In the genomic region with DNA sequence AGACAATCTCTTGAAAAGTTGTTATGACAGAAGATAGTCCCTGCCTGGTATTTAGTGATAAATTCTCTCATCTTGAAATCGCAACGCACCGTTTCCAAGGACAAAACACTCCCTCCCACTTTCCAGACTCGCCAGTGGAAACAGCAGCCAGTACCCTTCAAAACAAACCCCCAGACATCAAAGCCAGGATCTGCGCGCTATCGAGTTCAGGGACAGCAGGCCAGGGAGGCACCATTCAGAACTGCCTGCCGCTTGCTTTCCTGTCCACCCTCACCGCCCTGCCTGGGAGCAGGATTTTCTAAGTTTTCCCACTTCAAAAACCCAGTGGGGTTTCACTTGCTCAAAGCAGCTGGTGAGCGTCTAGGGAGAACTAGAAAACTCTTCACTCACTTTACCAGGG, we compare ENCODE assay signal across 13 mouse cellular contexts. TPM values are rescaled to one million over a fixed set of nuclear protein-coding genes. Genes with fewer than 3 reads are reported as not detected.
DNase-seq lines count a peak whose midpoint lies in the region; ATAC-seq and TF ChIP-seq lines count a peak whose summit lies in the region.
"Had no signal": no experiment of that assay in that cellular context is flagged by ENCODE, and none has a peak within 500 bp of the region (broad histone marks: within the 10 kb centered on the region; RNA-seq: fewer than 3 reads in every experiment).

No protein-coding gene starts in this region.

- WGBS in heart, postnatal 0 days: 17% methylated on average over 10 of the region's 10 CpGs
- 28% methylated on average over 10 of the region's 10 CpGs for WGBS in neural tube, embryonic 15.5 days
- 9% methylated on average over 10 of the region's 10 CpGs for WGBS in forebrain, postnatal 0 days

- DNase-seq in heart, postnatal 0 days (ENCODE audit: low spot score): no peak
- DNase-seq in heart, adult 8-10 months (ENCODE audit: low spot score): no peak
- no peak for DNase-seq in neural tube, embryonic 10.5 days (ENCODE audit: extremely low spot score, low spot score)
- peak; percentile 40 for DNase-seq in adrenal gland, postnatal 10 days
- peak; percentile 6 for DNase-seq in forebrain, postnatal 0 days
- no peak for DNase-seq in cerebellum, adult 18-20 months
- no peak for DNase-seq in left cerebral cortex, postnatal 36 days (ENCODE audit: low spot score in 2 of 2)
- DNase-seq: lung, postnatal 10 days had no signal

- ATAC-seq in heart, postnatal 0 days (ENCODE audit: insufficient read depth, low read depth): no peak
- no peak for ATAC-seq in neural tube, embryonic 15.5 days (ENCODE audit: low FRiP score)
- ATAC-seq in forebrain, postnatal 0 days: no peak
- ATAC-seq: intestine, embryonic 15.5 days; liver, embryonic 12.5 days had no signal

- no peak overlapping the region for H3K27ac ChIP-seq in heart, postnatal 0 days (ENCODE audit: low read depth)
- peak overlapping the region; percentile 34 for H3K27ac ChIP-seq in neural tube, embryonic 15.5 days (replicated peaks)
- H3K27ac ChIP-seq in forebrain, postnatal 0 days (ENCODE audit: low read depth, low read length): no peak overlapping the region
- H3K27ac ChIP-seq: embryonic facial prominence, embryonic 12.5 days; intestine, embryonic 15.5 days; liver, embryonic 12.5 days; midbrain, embryonic 12.5 days had no signal

- H3K4me2 ChIP-seq in heart, postnatal 0 days (ENCODE audit: low read depth, low read length): peak overlapping the region; percentile 20; the same call in 1 of the 2 replicates
- peak overlapping the region; percentile 26 for H3K4me2 ChIP-seq in neural tube, embryonic 15.5 days
- peak overlapping the region; percentile 13; the same call in 1 of the 2 replicates for H3K4me2 ChIP-seq in forebrain, postnatal 0 days (ENCODE audit: low read depth)
- H3K4me2 ChIP-seq: embryonic facial prominence, embryonic 12.5 days; intestine, embryonic 15.5 days; liver, embryonic 12.5 days; midbrain, embryonic 12.5 days had no signal

- no peaks in the 10 kb centered on the region for H3K4me1 ChIP-seq in heart, postnatal 0 days (ENCODE audit: control insufficient read depth, insufficient read depth)
- H3K4me1 ChIP-seq in neural tube, embryonic 15.5 days: peaks cover 8% of the 10 kb centered on the region
- H3K4me1 ChIP-seq in forebrain, postnatal 0 days (ENCODE audit: insufficient read depth): no peaks in the 10 kb centered on the region; the same call in 1 of the 2 replicates
- H3K4me1 ChIP-seq: embryonic facial prominence, embryonic 12.5 days; intestine, embryonic 15.5 days; liver, embryonic 12.5 days had no signal

- no peak overlapping the region for H3K4me3 ChIP-seq in heart, postnatal 0 days (ENCODE audit: low read depth, low read length)
- no peak overlapping the region for H3K4me3 ChIP-seq in neural tube, embryonic 15.5 days (replicated peaks)
- H3K4me3 ChIP-seq in forebrain, postnatal 0 days (ENCODE audit: low read depth, low read length): no peak overlapping the region
- H3K4me3 ChIP-seq: embryonic facial prominence, embryonic 12.5 days; intestine, embryonic 15.5 days; liver, embryonic 12.5 days; midbrain, embryonic 12.5 days had no signal

- intact Hi-C loops in left cerebral cortex, postnatal 36 days (cut with DNase I): no loop called here

- no peak for TF ChIP-seq EP300 in heart, postnatal 0 days (IDR thresholded peaks at IDR 0.05; ENCODE audit: low read depth)

- TF ChIP-seq CTCF in heart, postnatal 0 days (IDR thresholded peaks at IDR 0.05; ENCODE audit: low read depth): no peak
- no peak for TF ChIP-seq CTCF in forebrain, postnatal 0 days (IDR thresholded peaks at IDR 0.05; ENCODE audit: low read depth)

- no peaks in the 10 kb centered on the region for H3K9me3 ChIP-seq in heart, postnatal 0 days (replicated peaks; ENCODE audit: control insufficient read depth, low read length)
- no peaks in the 10 kb centered on the region for H3K9me3 ChIP-seq in neural tube, embryonic 15.5 days (replicated peaks)
- H3K9me3 ChIP-seq in forebrain, postnatal 0 days (ENCODE audit: low read length): no peaks in the 10 kb centered on the region
- H3K9me3 ChIP-seq: embryonic facial prominence, embryonic 12.5 days; intestine, embryonic 15.5 days; liver, embryonic 12.5 days; midbrain, embryonic 12.5 days had no signal

- no peak overlapping the region for H3K9ac ChIP-seq in heart, postnatal 0 days (replicated peaks; ENCODE audit: low read depth, low read length)
- H3K9ac ChIP-seq in neural tube, embryonic 15.5 days (replicated peaks): no peak overlapping the region
- no peak overlapping the region for H3K9ac ChIP-seq in forebrain, postnatal 0 days
- H3K9ac ChIP-seq: embryonic facial prominence, embryonic 12.5 days; intestine, embryonic 15.5 days; liver, embryonic 12.5 days; midbrain, embryonic 12.5 days had no signal

- no peaks in the 10 kb centered on the region for H3K27me3 ChIP-seq in heart, postnatal 0 days (ENCODE audit: control insufficient read depth, insufficient read depth, low read length)
- no peaks in the 10 kb centered on the region for H3K27me3 ChIP-seq in neural tube, embryonic 15.5 days (replicated peaks)
- H3K27me3 ChIP-seq in forebrain, postnatal 0 days (ENCODE audit: insufficient read depth, low read length): no peaks in the 10 kb centered on the region
- H3K27me3 ChIP-seq: embryonic facial prominence, embryonic 12.5 days; intestine, embryonic 15.5 days; liver, embryonic 12.5 days; midbrain, embryonic 12.5 days had no signal

- no peaks in the 10 kb centered on the region for H3K36me3 ChIP-seq in heart, postnatal 0 days (replicated peaks; ENCODE audit: control insufficient read depth, insufficient read depth, low read length)
- no peaks in the 10 kb centered on the region for H3K36me3 ChIP-seq in neural tube, embryonic 15.5 days
- H3K36me3 ChIP-seq in forebrain, postnatal 0 days (ENCODE audit: insufficient read depth): no peaks in the 10 kb centered on the region
- H3K36me3 ChIP-seq: embryonic facial prominence, embryonic 12.5 days; intestine, embryonic 15.5 days; liver, embryonic 12.5 days; midbrain, embryonic 12.5 days had no signal

RNA-seq across cellular contexts. Expression of a gene that starts 44.6 kb away (rescaled TPM):
- 32.0 and 39.1 TPM in 2 replicates for total RNA-seq in heart, postnatal 0 days (2014; rRNA removed; ENCODE audit: low replicate concordance)
- 11.8 and 12.3 TPM in 2 replicates for polyA plus RNA-seq in heart, postnatal 0 days (2015; fragmentation: Nextera tagmentation; extraction: Ambion mirVana)
- 10 to 100 TPM; 69.6 to 80.3 (median 73.2) TPM for total RNA-seq in heart, adult 8-10 months (2022)
- polyA plus RNA-seq in neural tube, embryonic 15.5 days (2015; fragmentation: Nextera tagmentation; extraction: Ambion mirVana): 14.7 and 14.8 TPM in 2 replicates
- 10 to 100 TPM; 37.5 to 40.7 TPM for total RNA-seq in adrenal gland, postnatal 10 days (2021)
- 8.5 and 11.6 TPM in 2 replicates for total RNA-seq in forebrain, postnatal 0 days (2014; rRNA removed)
- 6.4 and 10.1 TPM in 2 replicates for polyA plus RNA-seq in forebrain, postnatal 0 days (2015; fragmentation: Nextera tagmentation; extraction: Ambion mirVana)
- total RNA-seq in left cerebral cortex, postnatal 36 days (2021): 10 to 100 TPM; 30.5 to 41.9 TPM

Comparison
In these comparisons a context has a peak if more than half of its experiments do, and no peak if none do; other contexts are left out.
1. DNase-seq: peak in adrenal gland, postnatal 10 days (single experiment) and forebrain, postnatal 0 days (single experiment); none in heart, postnatal 0 days (single experiment), heart, adult 8-10 months (single experiment), neural tube, embryonic 10.5 days (single experiment), cerebellum, adult 18-20 months (0 of 2) and left cerebral cortex, postnatal 36 days (0 of 2).
2. Peak in every context shown above with its lines, with median percentiles within 50 percentile points of each other: H3K4me2 ChIP-seq.